Comparison of ENCODE assay signal across 8 mouse cellular contexts in genomic region chr4:40239409-40240271, GRCm38 (mm10). TPM values are rescaled to one million over a fixed set of nuclear protein-coding genes. Genes with fewer than 3 reads are reported as not detected.
DNase-seq lines count a peak whose midpoint lies in the region; ATAC-seq and TF ChIP-seq lines count a peak whose summit lies in the region.

Ddx58 (minus strand) TSS chr4:40239828.

- no peaks in the 10 kb centered on the region for H3K36me3 ChIP-seq in forebrain, embryonic 15.5 days
- no peaks in the 10 kb centered on the region for H3K36me3 ChIP-seq in hindbrain, embryonic 13.5 days
- H3K36me3 ChIP-seq in midbrain, embryonic 16.5 days (ENCODE audit: control insufficient read depth, insufficient read depth, low read length): no peaks in the 10 kb centered on the region

- peak within 1 kb of the TSS; percentile 91 for H3K4me3 ChIP-seq in bone marrow macrophage, adult 2 months (ENCODE audit: insufficient read depth, low read length)
- peak within 1 kb of the TSS; percentile 50 for H3K4me3 ChIP-seq in forebrain, embryonic 15.5 days
- peak within 1 kb of the TSS; percentile 45 for H3K4me3 ChIP-seq in hindbrain, embryonic 13.5 days
- H3K4me3 ChIP-seq in midbrain, embryonic 16.5 days (ENCODE audit: low read depth, low read length): peak within 1 kb of the TSS; percentile 42

- DNase-seq in layer of hippocampus, adult 11-12 months (ENCODE audit: low spot score): peak; percentile 14
- DNase-seq in layer of hippocampus, postnatal 36 days: no peak
- DNase-seq in liver: peak; percentile 43
- peak; percentile 29 to 33 for DNase-seq in thymus, postnatal 36 days

- TF ChIP-seq CTCF in bone marrow macrophage, adult 2 months (IDR thresholded peaks at IDR 0.05; ENCODE audit: low read depth, low read length): no peak

- H3K4me2 ChIP-seq in forebrain, embryonic 15.5 days (replicated peaks): peak within 1 kb of the TSS; percentile 86
- H3K4me2 ChIP-seq in hindbrain, embryonic 13.5 days: peak within 1 kb of the TSS; percentile 77
- H3K4me2 ChIP-seq in midbrain, embryonic 16.5 days (ENCODE audit: low read length): peak within 1 kb of the TSS; percentile 78

- no peaks in the 10 kb centered on the region for H3K9me3 ChIP-seq in forebrain, embryonic 15.5 days
- no peaks in the 10 kb centered on the region for H3K9me3 ChIP-seq in hindbrain, embryonic 13.5 days
- no peaks in the 10 kb centered on the region for H3K9me3 ChIP-seq in midbrain, embryonic 16.5 days (replicated peaks; ENCODE audit: control insufficient read depth, low read length, poor library complexity, severe bottlenecking)

- H3K9ac ChIP-seq in forebrain, embryonic 15.5 days (replicated peaks): peak within 1 kb of the TSS; percentile 57
- H3K9ac ChIP-seq in hindbrain, embryonic 13.5 days: peak within 1 kb of the TSS; percentile 68
- H3K9ac ChIP-seq in midbrain, embryonic 16.5 days (ENCODE audit: low read depth, low read length): peak within 1 kb of the TSS; percentile 54; the same call in 1 of the 2 replicates

- no peak for TF ChIP-seq POLR2A in bone marrow macrophage, adult 2 months (IDR thresholded peaks at IDR 0.05; ENCODE audit: borderline replicate concordance, low read depth, low read length)

- 2% methylated on average over 35 of the region's 35 CpGs for WGBS in forebrain, embryonic 15.5 days
- 4% methylated on average over 35 of the region's 35 CpGs for WGBS in hindbrain, embryonic 13.5 days
- 2% methylated on average over 31 of the region's 35 CpGs for WGBS in midbrain, embryonic 16.5 days

- H3K27me3 ChIP-seq in forebrain, embryonic 15.5 days: no peaks in the 10 kb centered on the region
- H3K27me3 ChIP-seq in hindbrain, embryonic 13.5 days: no peaks in the 10 kb centered on the region
- no peaks in the 10 kb centered on the region for H3K27me3 ChIP-seq in midbrain, embryonic 16.5 days (ENCODE audit: control insufficient read depth, insufficient read depth, low read depth, low read length)

- H3K27ac ChIP-seq in bone marrow macrophage, adult 2 months (ENCODE audit: insufficient read depth, low read depth, low read length): peak within 1 kb of the TSS; percentile 58
- no peak within 1 kb of the TSS for H3K27ac ChIP-seq in forebrain, embryonic 15.5 days (replicated peaks)
- H3K27ac ChIP-seq in hindbrain, embryonic 13.5 days: peak within 1 kb of the TSS; percentile 23; the same call in 1 of the 2 replicates
- no peak within 1 kb of the TSS for H3K27ac ChIP-seq in midbrain, embryonic 16.5 days (ENCODE audit: low read length)

- H3K4me1 ChIP-seq in bone marrow macrophage, adult 2 months (ENCODE audit: control insufficient read depth, insufficient read depth, low read length): peaks cover 12% of the 10 kb centered on the region
- H3K4me1 ChIP-seq in forebrain, embryonic 15.5 days: peaks cover 13% of the 10 kb centered on the region
- H3K4me1 ChIP-seq in hindbrain, embryonic 13.5 days (replicated peaks): peaks cover 15% of the 10 kb centered on the region
- peaks cover 14% of the 10 kb centered on the region for H3K4me1 ChIP-seq in midbrain, embryonic 16.5 days (ENCODE audit: control insufficient read depth, insufficient read depth, low read length)

- peak; percentile 68 for ATAC-seq in forebrain, embryonic 15.5 days (replicated peaks)
- ATAC-seq in hindbrain, embryonic 13.5 days (ENCODE audit: low FRiP score): peak; percentile 54
- ATAC-seq in midbrain, embryonic 16.5 days: peak; percentile 66

RNA-seq across cellular contexts. Expression of gene Ddx58, which starts in this region (rescaled TPM):
- total RNA-seq in layer of hippocampus, postnatal 36 days (2021): 1 to 10 TPM; 3.5 TPM
- 90.7 and 91.2 TPM in 2 replicates for polyA plus RNA-seq in bone marrow macrophage, adult 2 months (2012; ENCODE audit: insufficient read depth, insufficient read length, missing spikeins)
- 2.7 and 3.2 TPM in 2 replicates for polyA plus RNA-seq in forebrain, embryonic 15.5 days (2015; fragmentation: Nextera tagmentation; extraction: Ambion mirVana)
- polyA plus RNA-seq in hindbrain, embryonic 13.5 days (2015; fragmentation: Nextera tagmentation; extraction: Ambion mirVana): 3.5 and 4.3 TPM in 2 replicates
- 2.4 and 3.1 TPM in 2 replicates for polyA plus RNA-seq in midbrain, embryonic 16.5 days (2015; fragmentation: Nextera tagmentation; extraction: Ambion mirVana)

Comparison
In these comparisons a context has a peak if more than half of its experiments do, and no peak if none do; other contexts are left out.
1. RNA of gene Ddx58 (polyA plus RNA-seq): 90.7 to 91.2 TPM in bone marrow macrophage, adult 2 months; 3.5 to 4.3 TPM in hindbrain, embryonic 13.5 days, 2.7 to 3.2 TPM in forebrain, embryonic 15.5 days and 2.4 to 3.1 TPM in midbrain, embryonic 16.5 days; every median in the first group is over 10 times any median in the second.
2. DNase-seq: peak in layer of hippocampus, adult 11-12 months (single experiment), liver (single experiment) and thymus, postnatal 36 days (2 of 2); none in layer of hippocampus, postnatal 36 days (0 of 2).
3. H3K27ac ChIP-seq: peak in bone marrow macrophage, adult 2 months (single experiment) and hindbrain, embryonic 13.5 days (single experiment); none in forebrain, embryonic 15.5 days (single experiment) and midbrain, embryonic 16.5 days (single experiment).
4. Peak in every context shown above with its lines, with median percentiles within 50 percentile points of each other: H3K4me3 ChIP-seq, ATAC-seq, H3K4me2 ChIP-seq and H3K9ac ChIP-seq.